Mouse (Mus musculus): ENCODE measurements around the gene Usp32.

DNA sequence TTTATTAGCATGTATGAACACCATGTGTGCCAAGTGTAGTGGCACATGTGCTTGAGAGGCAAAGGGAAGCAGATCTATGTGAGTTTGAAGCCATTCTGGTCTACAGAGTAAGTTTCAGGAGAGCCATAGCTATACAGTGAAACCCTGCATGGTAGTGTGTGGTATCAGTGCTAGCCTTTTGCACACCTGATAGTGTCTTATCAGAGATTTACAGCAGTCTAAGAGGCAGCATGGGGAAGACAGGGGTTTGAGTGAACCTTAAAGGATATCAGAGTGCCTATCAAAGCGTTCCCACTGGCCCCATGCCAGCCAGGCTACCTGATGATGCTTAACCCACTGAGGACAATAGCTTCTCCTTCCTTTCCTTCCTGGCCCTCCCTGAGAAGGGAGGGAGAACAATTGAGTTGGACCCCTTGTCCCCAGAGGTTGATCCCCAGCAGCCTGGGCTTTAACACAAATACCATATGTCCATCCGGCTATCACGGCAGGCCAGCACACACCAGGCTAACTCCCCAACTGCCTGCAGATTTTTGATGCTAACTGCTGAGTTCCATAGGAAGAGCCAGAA is 162.5 kb downstream of the Usp32 start:
- TF ChIP-seq POLR2A (IDR thresholded peaks at IDR 0.05; ENCODE audit: insufficient read depth, low read depth, low read length) (no peak), CTCF (IDR thresholded peaks at IDR 0.05; ENCODE audit: insufficient read depth, low read depth, low read length) (no peak)
